Comparison of ENCODE assay signal across 8 mouse cellular contexts in genomic region chr8:123982291-123982793, GRCm38 (mm10). TPM values are rescaled to one million over a fixed set of nuclear protein-coding genes. Genes with fewer than 3 reads are reported as not detected.
DNase-seq lines count a peak whose midpoint lies in the region; ATAC-seq and TF ChIP-seq lines count a peak whose summit lies in the region.

No protein-coding gene starts in this region.

- no peaks in the 10 kb centered on the region for H3K27me3 ChIP-seq in embryonic facial prominence, embryonic 12.5 days
- H3K27me3 ChIP-seq in intestine, embryonic 15.5 days (replicated peaks), result no peaks in the 10 kb centered on the region
- no peaks in the 10 kb centered on the region for H3K27me3 ChIP-seq in liver, postnatal 0 days (ENCODE audit: insufficient read depth, low read length)

- H3K36me3 ChIP-seq in embryonic facial prominence, embryonic 12.5 days, result no peaks in the 10 kb centered on the region
- H3K36me3 ChIP-seq in intestine, embryonic 15.5 days, result no peaks in the 10 kb centered on the region
- H3K36me3 ChIP-seq in liver, postnatal 0 days (replicated peaks; ENCODE audit: insufficient read depth, low read length), result peaks cover 22% of the 10 kb centered on the region

- peak overlapping the region; percentile 86 for H3K4me3 ChIP-seq in layer of hippocampus, adult 2 months
- peak overlapping the region; percentile 76 for H3K4me3 ChIP-seq in embryonic facial prominence, embryonic 12.5 days
- H3K4me3 ChIP-seq in intestine, embryonic 15.5 days (replicated peaks), result peak overlapping the region; percentile 85
- peak overlapping the region; percentile 97 for H3K4me3 ChIP-seq in liver, postnatal 0 days (ENCODE audit: low read depth, low read length)

- H3K4me2 ChIP-seq in embryonic facial prominence, embryonic 12.5 days (replicated peaks), result peak overlapping the region; percentile 92
- peak overlapping the region; percentile 84 for H3K4me2 ChIP-seq in intestine, embryonic 15.5 days (replicated peaks)
- H3K4me2 ChIP-seq in liver, postnatal 0 days (ENCODE audit: low read depth, low read length), result peak overlapping the region; percentile 75

- ATAC-seq in embryonic facial prominence, embryonic 12.5 days (ENCODE audit: insufficient number of reproducible peaks, insufficient read depth, low FRiP score, low TSS enrichment), result peak; percentile 7; the same call in 1 of the 2 replicates
- ATAC-seq in intestine, embryonic 15.5 days, result peak; percentile 42
- ATAC-seq in liver, postnatal 0 days, result peak; percentile 8
- no peak; the same call in 1 of the 2 replicates for ATAC-seq in megakaryocyte progenitor cell, adult 5-6 weeks (replicated peaks; ENCODE audit: poor library complexity)

- peak overlapping the region; percentile 82 for H3K9ac ChIP-seq in embryonic facial prominence, embryonic 12.5 days
- H3K9ac ChIP-seq in intestine, embryonic 15.5 days, result peak overlapping the region; percentile 78
- H3K9ac ChIP-seq in liver, postnatal 0 days (replicated peaks), result peak overlapping the region; percentile 97

- H3K4me1 ChIP-seq in embryonic facial prominence, embryonic 12.5 days, result peaks cover 8% of the 10 kb centered on the region; the same call in 1 of the 2 replicates
- peaks cover 26% of the 10 kb centered on the region for H3K4me1 ChIP-seq in intestine, embryonic 15.5 days (replicated peaks)
- peaks cover 47% of the 10 kb centered on the region for H3K4me1 ChIP-seq in liver, postnatal 0 days (ENCODE audit: insufficient read depth)

- H3K27ac ChIP-seq in layer of hippocampus, adult 2 months, result peak overlapping the region; percentile 90
- peak overlapping the region; percentile 83 for H3K27ac ChIP-seq in embryonic facial prominence, embryonic 12.5 days
- peak overlapping the region; percentile 92 for H3K27ac ChIP-seq in intestine, embryonic 15.5 days
- peak overlapping the region; percentile 88 for H3K27ac ChIP-seq in liver, postnatal 0 days (ENCODE audit: low read depth)

- H3K9me3 ChIP-seq in embryonic facial prominence, embryonic 12.5 days, result no peaks in the 10 kb centered on the region
- no peaks in the 10 kb centered on the region for H3K9me3 ChIP-seq in intestine, embryonic 15.5 days
- H3K9me3 ChIP-seq in liver, postnatal 0 days (ENCODE audit: low read length), result no peaks in the 10 kb centered on the region

- no peak for TF ChIP-seq CTCF in layer of hippocampus, adult 2 months (conservative IDR thresholded peaks at IDR 0.05)
- TF ChIP-seq CTCF in liver, postnatal 0 days (IDR thresholded peaks at IDR 0.05; ENCODE audit: low read depth), result 0 out of 2 replicates have a peak, but pooled peaks have one; percentile 6

- TF ChIP-seq EP300 in liver, postnatal 0 days (IDR thresholded peaks at IDR 0.05; ENCODE audit: low read depth), result no peak

- no peak for DNase-seq in layer of hippocampus, adult 2 months (ENCODE audit: low spot score in 2 of 2)
- DNase-seq in layer of hippocampus, adult 9-11 months, result no peak
- DNase-seq in WW6 (ENCODE audit: low read depth, low spot score), result peak; percentile 24
- DNase-seq in liver, postnatal 0 days, result peak; percentile 62
- DNase-seq in spleen, postnatal 10 days (ENCODE audit: low spot score in 2 of 2), result peak; percentile 62 to 72

- WGBS in embryonic facial prominence, embryonic 12.5 days, result under 1% methylated on average over 48 of the region's 48 CpGs
- WGBS in intestine, embryonic 15.5 days, result under 1% methylated on average over 48 of the region's 48 CpGs
- WGBS in liver, postnatal 0 days (ENCODE audit: insufficient replicate concordance), result 4% methylated on average over 42 of the region's 48 CpGs

RNA-seq across cellular contexts. Expression of gene Abcb10, which starts 0.6 kb away (rescaled TPM):
- total RNA-seq in layer of hippocampus, adult 2 months (2021), result 10 to 100 TPM; 16.9 to 17.9 TPM
- 21.7 and 22.0 TPM in 2 replicates for polyA plus RNA-seq in embryonic facial prominence, embryonic 12.5 days (2016; fragmentation: Nextera tagmentation; extraction: Ambion mirVana)
- 21.9 and 22.3 TPM in 2 replicates for polyA plus RNA-seq in intestine, embryonic 15.5 days (2015; fragmentation: Nextera tagmentation; extraction: Ambion mirVana)
- 46.2 and 53.3 TPM in 2 replicates for polyA plus RNA-seq in liver, postnatal 0 days (2015; fragmentation: Nextera tagmentation; extraction: Ambion mirVana)
- total RNA-seq in megakaryocyte progenitor cell, adult 5-6 weeks (2015), result 15.5 and 18.2 TPM in 2 replicates
- total RNA-seq in megakaryocyte progenitor cell, adult 5-6 weeks (2017), result 25.0 and 26.7 TPM in 2 replicates

RNA-seq across cellular contexts. Expression of gene Nup133, which starts 33.3 kb away (rescaled TPM):
- total RNA-seq in layer of hippocampus, adult 2 months (2021), result 10 to 100 TPM; 21.0 to 25.7 TPM
- 45.3 and 52.0 TPM in 2 replicates for polyA plus RNA-seq in embryonic facial prominence, embryonic 12.5 days (2016; fragmentation: Nextera tagmentation; extraction: Ambion mirVana)
- 29.4 and 34.0 TPM in 2 replicates for polyA plus RNA-seq in intestine, embryonic 15.5 days (2015; fragmentation: Nextera tagmentation; extraction: Ambion mirVana)
- polyA plus RNA-seq in liver, postnatal 0 days (2015; fragmentation: Nextera tagmentation; extraction: Ambion mirVana), result 7.2 and 9.1 TPM in 2 replicates
- 27.8 and 28.7 TPM in 2 replicates for total RNA-seq in megakaryocyte progenitor cell, adult 5-6 weeks (2015)
- total RNA-seq in megakaryocyte progenitor cell, adult 5-6 weeks (2017), result 28.2 and 33.0 TPM in 2 replicates

RNA-seq across cellular contexts. Expression of gene Taf5l, which starts 38.9 kb away (rescaled TPM):
- 10 to 100 TPM; 21.1 to 21.9 TPM for total RNA-seq in layer of hippocampus, adult 2 months (2021)
- polyA plus RNA-seq in embryonic facial prominence, embryonic 12.5 days (2016; fragmentation: Nextera tagmentation; extraction: Ambion mirVana), result 46.3 and 47.5 TPM in 2 replicates
- 40.0 and 40.6 TPM in 2 replicates for polyA plus RNA-seq in intestine, embryonic 15.5 days (2015; fragmentation: Nextera tagmentation; extraction: Ambion mirVana)
- polyA plus RNA-seq in liver, postnatal 0 days (2015; fragmentation: Nextera tagmentation; extraction: Ambion mirVana), result 15.0 and 15.1 TPM in 2 replicates
- 30.5 and 32.8 TPM in 2 replicates for total RNA-seq in megakaryocyte progenitor cell, adult 5-6 weeks (2015)
- 32.8 and 34.4 TPM in 2 replicates for total RNA-seq in megakaryocyte progenitor cell, adult 5-6 weeks (2017)

RNA-seq across cellular contexts. Expression of gene Urb2, which starts 39.0 kb away (rescaled TPM):
- total RNA-seq in layer of hippocampus, adult 2 months (2021), result 10 to 100 TPM; 11.2 to 12.3 TPM
- polyA plus RNA-seq in embryonic facial prominence, embryonic 12.5 days (2016; fragmentation: Nextera tagmentation; extraction: Ambion mirVana), result 5.2 and 6.1 TPM in 2 replicates
- 3.8 and 4.6 TPM in 2 replicates for polyA plus RNA-seq in intestine, embryonic 15.5 days (2015; fragmentation: Nextera tagmentation; extraction: Ambion mirVana)
- 1.2 TPM in 2 replicates for polyA plus RNA-seq in liver, postnatal 0 days (2015; fragmentation: Nextera tagmentation; extraction: Ambion mirVana)
- total RNA-seq in megakaryocyte progenitor cell, adult 5-6 weeks (2015), result 25.5 and 29.6 TPM in 2 replicates
- total RNA-seq in megakaryocyte progenitor cell, adult 5-6 weeks (2017), result 23.9 and 24.2 TPM in 2 replicates

Comparison
In these comparisons a context has a peak if more than half of its experiments do, and no peak if none do; other contexts are left out.
1. DNase-seq: peak in WW6 (single experiment), liver, postnatal 0 days (single experiment) and spleen, postnatal 10 days (2 of 2); none in layer of hippocampus, adult 2 months (0 of 2) and layer of hippocampus, adult 9-11 months (single experiment).
2. Peak in every context shown above with its lines, with median percentiles within 50 percentile points of each other: H3K27ac ChIP-seq, H3K4me3 ChIP-seq, H3K4me2 ChIP-seq and H3K9ac ChIP-seq.